Mouse (Mus musculus) urinary bladder, postnatal 14 days (tissue): ENCODE measurements around the gene Orai1.

Experiments used
- DNase-seq: peaks from one replicate; pipeline ENCODE4 v3.0.0; 2021; ENCODE audit warnings: low spot score

Gene Orai1

DNA sequence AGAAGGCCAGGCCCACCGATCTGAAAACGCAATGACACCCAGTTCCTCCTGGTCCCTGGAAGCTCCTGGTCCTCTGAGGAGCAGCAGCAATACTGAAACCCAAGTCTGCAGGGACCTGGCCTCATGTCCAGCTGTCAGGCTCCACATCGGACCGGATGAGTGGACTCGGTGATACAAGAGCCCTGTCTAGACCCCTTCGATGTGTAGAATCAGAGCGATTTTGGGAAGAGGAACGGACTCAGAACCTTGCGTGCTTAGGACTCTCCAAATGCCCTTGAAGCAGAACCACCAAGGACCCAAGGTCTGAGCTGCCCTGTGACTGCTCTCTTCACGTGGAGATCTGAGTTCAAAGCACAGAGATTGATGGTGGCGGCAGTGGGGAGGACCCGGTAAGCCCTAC is 53.2 kb downstream of the Orai1 start, which contains the start of gene Tmem120b:
Gene Tmem120b (plus strand): TSS at position 301 of the 400 bp plus-strand sequence.
- DNase-seq: no peak

DNA sequence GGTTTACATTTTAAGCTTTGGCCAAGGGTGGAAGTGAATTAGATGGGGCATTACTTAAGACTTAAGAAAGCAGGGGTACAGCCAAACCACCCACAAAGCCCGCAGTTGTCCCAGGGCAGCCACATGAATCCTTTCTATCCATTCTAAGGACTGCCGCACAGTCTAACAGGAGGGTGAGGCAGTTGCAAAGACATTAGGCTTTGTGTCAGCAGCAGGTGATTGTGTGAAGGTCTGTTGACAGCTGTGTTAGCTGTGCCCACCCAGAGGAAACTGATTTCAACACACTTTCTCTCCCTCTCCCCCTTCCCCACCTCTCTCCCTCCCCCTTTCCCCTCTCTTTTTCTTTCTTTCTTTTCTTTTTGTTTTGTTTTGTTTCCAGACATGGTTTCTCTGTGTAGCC is 53.8 kb downstream of the Orai1 start:
- no peak for DNase-seq

DNA sequence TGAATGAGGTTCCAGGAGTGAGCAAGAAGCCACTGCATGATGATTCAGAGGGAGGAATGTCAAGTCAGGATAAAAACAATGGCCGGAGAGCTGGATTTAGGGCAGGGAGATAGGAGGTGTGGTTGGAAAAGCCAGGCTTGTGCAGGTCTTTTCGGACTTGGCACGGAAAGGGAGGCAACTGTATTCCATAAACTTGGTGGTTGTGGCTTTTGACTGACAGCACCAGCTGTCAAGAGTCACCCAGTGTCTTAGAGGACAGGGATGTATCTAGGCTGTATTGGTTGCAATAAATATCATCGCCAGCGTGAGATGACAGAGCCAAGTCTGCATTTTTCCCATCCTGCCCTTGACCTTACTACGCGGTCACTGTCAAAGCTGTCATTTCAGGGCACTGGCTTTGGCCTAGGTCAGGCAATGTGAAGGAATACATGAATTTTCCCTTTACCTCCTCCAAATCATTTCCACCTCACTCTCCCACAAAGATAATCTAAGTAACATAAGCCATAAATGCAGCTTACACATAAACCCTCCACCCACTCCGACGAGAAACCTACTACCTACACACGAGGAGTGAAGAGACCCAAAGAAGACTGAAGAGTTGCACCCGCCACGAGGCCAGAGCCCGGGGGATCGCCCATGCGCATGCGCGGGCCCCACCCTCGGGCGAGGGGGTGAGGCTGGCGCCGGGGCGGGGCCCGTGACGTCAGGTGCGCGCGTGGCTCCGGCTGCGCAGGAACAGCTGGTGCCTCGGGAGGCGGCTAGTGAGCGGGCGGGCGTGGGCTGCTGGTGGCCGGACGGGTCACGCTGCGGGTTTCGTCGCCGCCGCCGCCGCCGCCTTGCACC is 60.9 kb downstream of the Orai1 start:
- peak; percentile 94 for DNase-seq

DNA sequence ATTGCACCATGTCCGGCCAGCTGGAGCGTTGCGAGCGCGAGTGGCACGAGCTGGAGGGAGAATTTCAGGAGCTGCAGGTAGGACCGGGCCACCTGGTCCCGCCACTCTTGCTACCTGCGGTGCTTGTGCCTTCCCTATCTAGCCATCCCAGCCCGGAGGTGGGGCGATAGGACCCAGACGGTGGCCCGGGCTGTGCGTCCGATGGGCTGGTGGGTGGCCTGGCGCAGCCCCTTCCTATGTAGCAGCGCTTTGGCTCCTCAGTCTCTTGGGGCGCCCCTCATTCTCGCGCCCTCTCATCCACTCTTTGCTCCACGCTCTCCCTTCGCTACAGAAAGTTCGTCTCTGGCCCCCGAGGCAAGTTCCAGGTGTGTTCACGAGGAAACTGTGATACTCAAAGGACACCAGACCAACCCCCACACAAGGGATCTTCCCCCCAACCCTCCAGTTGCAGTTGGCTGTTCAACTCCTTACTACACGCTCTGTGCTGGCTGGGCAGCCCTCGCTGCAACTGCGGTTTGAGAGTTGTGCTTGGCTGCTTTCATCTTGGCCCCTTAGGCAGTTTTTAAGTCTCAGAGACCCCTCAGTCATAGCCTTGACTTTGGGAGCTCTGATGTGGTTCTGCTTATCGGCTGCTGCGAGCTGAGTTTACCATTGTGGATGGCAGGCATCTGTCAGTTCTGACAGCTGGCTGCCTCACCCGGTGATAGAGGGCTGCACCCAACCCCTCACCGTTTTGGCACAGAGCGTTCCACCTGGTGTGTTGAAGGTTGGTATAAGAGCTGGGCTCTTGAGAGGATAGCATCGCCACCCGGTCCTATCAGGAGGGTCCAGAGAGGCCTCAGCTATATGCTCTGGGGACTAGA is 61.8 kb downstream of the Orai1 start:
- no peak for DNase-seq

DNA sequence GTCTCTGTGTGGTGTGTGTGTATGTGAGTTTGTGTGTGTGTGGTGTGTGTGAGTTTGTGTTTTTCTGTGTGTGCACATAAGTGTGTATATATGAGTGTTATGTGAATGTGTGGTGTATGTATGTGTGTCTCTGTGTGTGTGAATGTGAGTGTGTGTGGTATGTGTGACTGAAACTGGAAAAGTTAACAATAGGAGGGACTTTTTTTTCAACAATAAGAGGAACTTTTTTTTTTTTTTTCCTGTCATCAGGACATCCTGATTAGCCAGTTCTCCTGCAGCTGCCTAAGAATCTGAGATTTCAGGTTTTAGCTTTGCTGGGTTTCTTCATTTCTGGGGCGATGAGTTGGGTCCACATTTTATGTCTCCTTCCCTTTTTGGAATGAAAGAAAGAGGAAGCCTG is 64.7 kb downstream of the Orai1 start:
- no peak for DNase-seq

DNA sequence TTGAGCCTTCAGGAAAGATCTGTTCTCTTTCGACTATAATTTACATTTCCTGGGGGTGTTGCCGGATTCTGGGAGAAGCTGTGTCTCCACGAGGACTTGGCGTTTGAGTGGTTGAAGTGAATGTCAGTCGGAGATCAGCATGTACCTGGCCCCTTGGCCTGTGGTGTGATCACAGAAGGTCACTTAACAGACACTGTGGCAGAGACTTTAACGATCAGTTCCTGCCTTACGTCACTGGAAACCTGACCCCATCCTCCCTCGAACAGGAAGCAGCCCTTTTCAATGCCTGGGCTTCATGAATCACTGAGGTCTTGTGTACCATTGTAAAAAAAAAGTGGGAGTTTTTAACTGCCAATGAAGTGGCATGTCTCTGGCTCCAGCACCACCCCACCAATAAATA is 65.2 kb downstream of the Orai1 start:
- no peak for DNase-seq
